Mouse (Mus musculus) left cerebral cortex, adult 2 months (tissue): ENCODE measurements around the gene Vmn1r171. TPM values are rescaled to one million over a fixed set of nuclear protein-coding genes. Genes with fewer than 3 reads are reported as not detected.
"Not testable (repeated sequence)": the region's sequence is repeated elsewhere in the genome, so short reads cannot be mapped to it uniquely, and the experiment has no call there.

Experiments
- DNase-seq, 2 experiments: peaks; one replicate each; pipeline ENCODE4 v3.0.0; 2021 to 2022; ENCODE audit warnings: low spot score in 2 of 2, mixed read lengths in 1 of 2; ENCODE audit errors: extremely low spot score in 1 of 2
- H3K27ac ChIP-seq: fragments of 200-600 bp; 2 replicates; pipeline ENCODE4 v1.8.1; 2022
- H3K4me3 ChIP-seq: fragments of 200-600 bp; 2 replicates; pipeline ENCODE4 v1.8.1; 2022
- CTCF ChIP-seq: fragments of 200-600 bp; IDR thresholded peaks from 2 replicates; pipeline ENCODE4 v1.8.1; 2022; ENCODE audit warnings: antibody characterized with exemption, mild to moderate bottlenecking, moderate library complexity
- intact Hi-C: fragments of 180-260 bp; cut with DNase I; formaldehyde crosslinking; loops from one replicate; pipeline ENCODE4 v1.15.1; 2025
- long read RNA-seq, 2 experiments: library from polyadenylated mRNA; stranded (forward); transcript quantifications; one replicate each; pipeline ENCODE4 v2.0.0; 2021; ENCODE audit warnings: borderline mapping rate in 2 of 2
- total RNA-seq, 2 experiments: library from RNA; stranded (reverse); gene quantifications; 2 replicates each; pipeline ENCODE4 v1.2.3; 2021

Vmn1r171 gene
- total RNA-seq, result not detected
- long read RNA-seq, experiment 1, result 0 reads
- long read RNA-seq, experiment 2, result 0 reads

- DNase-seq, result no peak
- Histone ChIP-seq H3K27ac (no peak within 1 kb of the TSS), H3K4me3 (no peak within 1 kb of the TSS)
- intact Hi-C loops, result no loop called here
- no peak for TF ChIP-seq CTCF
Observed at GRCm38 (mm10) chr7:23630422-23630821, at the start of gene Vmn1r171. TSS of gene Vmn1r171 (plus strand) at chr7:23630722.

- H3K27ac ChIP-seq, H3K4me3 ChIP-seq, DNase-seq, intact Hi-C loops: not testable (repeated sequence)
Observed at GRCm38 (mm10) chr7:23605875-23606274, 24.6 kb upstream of the Vmn1r171 start, which contains the start of gene Vmn1r170. TSS of gene Vmn1r170 (plus strand) at chr7:23606175.

GRCm38 (mm10) chr7:23658016-23658415 lies 27.5 kb downstream of the Vmn1r171 start, which contains the start of gene Vmn1r172:
TSS of gene Vmn1r172 (plus strand) at chr7:23658316.
- no peak for TF ChIP-seq CTCF
- Histone ChIP-seq H3K27ac (no peak within 1 kb of the TSS), H3K4me3 (no peak within 1 kb of the TSS)
- no peak for DNase-seq
- intact Hi-C loops, result no loop called here

Other genes with a start within 250 kb of the Vmn1r171 start
- gene Nlrp5, start 244.8 kb upstream of the Vmn1r171 start, total RNA-seq, result not detected
- gene Vmn1r167, start 123.5 kb upstream of the Vmn1r171 start, total RNA-seq, result not detected
- not detected for gene Vmn1r168, start 91.0 kb upstream of the Vmn1r171 start, total RNA-seq
- gene Vmn1r169, start 55.2 kb upstream of the Vmn1r171 start, total RNA-seq, result not detected
- gene Vmn1r170, start 24.5 kb upstream of the Vmn1r171 start, total RNA-seq, result not detected
- not detected for gene Vmn1r172, start 27.6 kb downstream of the Vmn1r171 start, total RNA-seq
- not detected for gene Vmn1r173, start 70.0 kb downstream of the Vmn1r171 start, total RNA-seq
- gene Vmn1r174, start 121.5 kb downstream of the Vmn1r171 start, total RNA-seq, result not detected
- not detected for gene Vmn1r175, start 179.9 kb downstream of the Vmn1r171 start, total RNA-seq
- gene Vmn1r176, start 206.7 kb downstream of the Vmn1r171 start, total RNA-seq, result not detected
- not detected for gene Vmn1r177, start 235.7 kb downstream of the Vmn1r171 start, total RNA-seq